Mouse (Mus musculus): ENCODE data around the gene Ascl1. TPM values are rescaled to one million over a fixed set of nuclear protein-coding genes. Genes with fewer than 3 reads are reported as not detected.

The Ascl1 gene
- polyA plus RNA-seq, 1 experiment from 2014 or later: 41.5 TPM

DNA sequence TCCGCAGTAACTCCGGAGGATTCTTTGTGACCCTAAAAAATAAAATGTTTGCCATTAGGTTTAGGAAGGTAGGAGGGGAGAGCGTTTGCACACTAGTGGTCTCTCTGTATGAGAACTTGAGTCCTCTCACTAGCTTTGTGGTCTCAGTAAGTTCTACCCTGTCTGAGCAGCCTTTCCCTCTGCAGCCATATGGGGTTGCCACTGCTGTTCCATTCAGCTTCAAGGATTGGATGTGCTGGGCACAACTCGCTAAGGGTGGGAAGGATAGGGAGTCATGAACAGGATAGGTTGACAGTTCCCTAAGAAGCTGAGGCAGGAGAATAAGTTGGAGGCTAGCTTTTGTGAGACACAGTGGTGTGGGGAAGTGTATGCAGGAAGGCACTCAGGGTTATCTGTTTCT lies 716 bp upstream of the Ascl1 start:
- H3K27ac ChIP-seq: peak overlapping the region; percentile 93

DNA sequence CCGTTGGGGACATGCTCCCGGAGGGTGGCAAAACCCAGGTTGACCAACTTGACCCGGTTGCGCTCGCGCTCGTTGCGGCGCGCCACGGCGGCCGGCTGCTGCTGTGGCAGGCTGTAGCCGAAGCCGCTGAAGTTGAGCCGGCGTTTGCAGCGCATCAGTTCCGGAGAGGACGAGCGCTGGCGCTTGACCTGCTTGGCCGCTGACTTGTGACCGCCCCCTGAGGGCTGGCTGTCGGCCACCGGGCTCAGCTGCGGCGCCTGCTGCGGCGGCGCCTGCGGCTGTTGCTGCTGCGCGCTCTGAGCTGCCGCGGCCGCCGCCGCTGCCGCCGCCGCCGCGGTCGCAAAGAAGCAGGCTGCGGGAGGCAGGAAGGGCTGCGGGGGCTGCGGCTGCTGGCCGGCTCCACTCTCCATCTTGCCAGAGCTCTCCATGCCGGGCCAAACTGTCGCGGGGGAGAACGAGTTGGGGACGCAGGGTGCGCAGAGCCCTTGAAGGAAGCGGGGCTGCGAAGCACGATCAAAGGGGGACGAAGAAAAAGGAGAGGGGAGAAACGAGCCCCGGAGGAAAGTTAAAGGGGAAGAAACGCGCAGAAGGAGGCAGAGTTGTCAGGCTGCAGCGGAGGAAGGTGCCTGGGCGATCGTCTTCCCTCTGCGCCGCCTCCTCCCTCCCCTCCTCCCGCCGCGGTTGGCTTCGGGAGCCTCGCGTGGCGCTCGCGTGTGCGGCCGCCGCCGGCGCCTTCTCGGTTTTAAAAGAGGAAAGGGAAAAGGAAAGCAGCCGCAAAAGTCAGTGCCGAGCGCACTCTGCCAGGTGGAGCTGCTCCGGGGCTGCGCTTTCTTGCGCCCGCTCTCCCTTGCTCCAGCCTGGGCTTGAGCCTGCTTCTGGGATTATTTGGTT lies 554 bp downstream of the Ascl1 start:
- H3K4me3 ChIP-seq: peak overlapping the region; percentile 78
- H3K27ac ChIP-seq: peak overlapping the region; percentile 93
- peak; percentile 82 for DNase-seq (ENCODE audit: low spot score)
- H3K27me3 ChIP-seq (ENCODE audit: insufficient read depth, poor library complexity, severe bottlenecking): peaks cover 96% of the 10 kb centered on the region
- peaks cover 2% of the 10 kb centered on the region for H3K9me3 ChIP-seq
- WGBS: under 1% methylated on average over 90 of the region's 90 CpGs
- no peaks in the 10 kb centered on the region for H3K36me3 ChIP-seq
- H3K4me1 ChIP-seq (replicated peaks): peaks cover 72% of the 10 kb centered on the region

More for the DNA sequence above, 716 bp upstream of the Ascl1 start:
- H3K9me3 ChIP-seq: peaks cover 3% of the 10 kb centered on the region
- H3K4me1 ChIP-seq (replicated peaks): peaks cover 59% of the 10 kb centered on the region
- peak overlapping the region; percentile 78 for H3K4me3 ChIP-seq
- H3K36me3 ChIP-seq: no peaks in the 10 kb centered on the region
- H3K27me3 ChIP-seq (ENCODE audit: insufficient read depth, poor library complexity, severe bottlenecking): peaks cover 96% of the 10 kb centered on the region
- peak; percentile 45 for DNase-seq (ENCODE audit: low spot score)
- under 1% methylated on average over 4 of the region's 4 CpGs for WGBS

DNA sequence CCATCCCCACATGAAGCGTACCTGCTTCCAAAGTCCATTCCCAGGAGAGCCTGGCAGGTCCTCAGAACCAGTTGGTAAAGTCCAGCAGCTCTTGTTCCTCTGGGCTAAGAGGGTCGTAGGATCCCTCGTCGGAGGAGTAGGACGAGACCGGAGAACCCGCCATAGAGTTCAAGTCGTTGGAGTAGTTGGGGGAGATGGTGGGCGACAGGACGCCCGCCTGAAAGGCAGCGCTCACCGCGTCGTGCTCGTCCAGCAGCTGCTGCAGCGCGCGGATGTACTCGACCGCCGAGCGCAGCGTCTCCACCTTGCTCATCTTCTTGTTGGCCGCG lies 1.2 kb downstream of the Ascl1 start:
- Histone ChIP-seq H3K27ac (peak overlapping the region; percentile 93), H3K27me3 (ENCODE audit: insufficient read depth, poor library complexity, severe bottlenecking) (peaks cover 96% of the 10 kb centered on the region), H3K9me3 (no peaks in the 10 kb centered on the region), H3K4me1 (replicated peaks) (peaks cover 78% of the 10 kb centered on the region), H3K4me3 (peak overlapping the region; percentile 78), H3K36me3 (no peaks in the 10 kb centered on the region)
- WGBS: under 1% methylated on average over 26 of the region's 26 CpGs
- no peak for DNase-seq (ENCODE audit: low spot score)

DNA sequence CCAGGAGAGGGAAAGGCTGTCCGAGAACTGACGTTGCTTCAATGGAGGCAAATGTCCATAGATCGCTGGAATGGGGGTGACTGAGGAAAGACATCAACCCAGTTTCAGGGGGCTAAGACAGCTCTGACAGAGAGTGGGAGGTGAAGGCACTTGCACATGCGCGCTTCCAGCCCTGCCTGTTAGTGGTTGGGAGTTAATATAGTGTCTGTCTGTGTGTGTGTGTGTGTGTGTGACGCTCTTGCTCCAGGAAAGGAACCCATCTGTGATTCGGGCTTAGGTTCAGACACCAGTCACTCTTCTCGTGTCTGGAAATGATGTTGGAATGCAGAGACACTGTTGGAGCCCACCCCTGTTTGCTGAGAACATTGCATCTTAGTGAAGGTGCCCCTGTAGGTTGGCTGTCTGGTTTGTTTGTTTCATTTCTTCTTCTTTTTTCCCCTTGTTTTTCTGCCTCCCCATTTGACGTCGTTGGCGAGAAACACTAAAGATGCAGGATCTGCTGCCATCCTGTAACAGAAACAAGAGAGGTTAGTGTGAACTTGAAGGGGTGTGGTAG lies 1.9 kb downstream of the Ascl1 start:
- H3K4me3 ChIP-seq: peak overlapping the region; percentile 78
- H3K27ac ChIP-seq: peak overlapping the region; percentile 93
- WGBS: 4% methylated on average over 11 of the region's 11 CpGs
- H3K4me1 ChIP-seq (replicated peaks): peaks cover 83% of the 10 kb centered on the region
- H3K27me3 ChIP-seq (ENCODE audit: insufficient read depth, poor library complexity, severe bottlenecking): peaks cover 96% of the 10 kb centered on the region
- no peaks in the 10 kb centered on the region for H3K9me3 ChIP-seq
- H3K36me3 ChIP-seq: no peaks in the 10 kb centered on the region
- peak; percentile 39 for DNase-seq (ENCODE audit: low spot score)

DNA sequence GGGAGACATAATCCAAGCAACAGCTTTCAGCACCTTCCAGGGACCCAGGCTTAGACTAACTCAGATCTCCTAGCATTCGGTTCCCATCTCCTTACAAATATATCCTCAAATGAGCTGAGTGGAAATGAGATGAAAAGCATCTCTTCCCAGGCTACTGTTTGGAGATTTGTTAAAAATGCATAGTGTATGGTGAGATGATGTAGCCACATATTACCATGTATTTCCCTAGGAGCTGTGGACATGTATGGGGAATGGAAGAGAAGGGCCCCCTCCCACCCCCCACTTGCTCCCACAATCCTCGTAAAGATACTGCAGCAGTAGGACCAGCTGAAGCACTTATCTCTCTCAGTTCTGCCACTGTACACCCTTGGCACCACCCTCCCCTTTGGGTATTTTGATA lies 3.1 kb downstream of the Ascl1 start:
- H3K27ac ChIP-seq: peak overlapping the region; percentile 69
- H3K36me3 ChIP-seq: no peaks in the 10 kb centered on the region
- no peaks in the 10 kb centered on the region for H3K9me3 ChIP-seq
- H3K4me3 ChIP-seq: peak overlapping the region; percentile 78
- 5% methylated on average over 2 of the region's 2 CpGs for WGBS
- peaks cover 93% of the 10 kb centered on the region for H3K4me1 ChIP-seq (replicated peaks)
- peaks cover 96% of the 10 kb centered on the region for H3K27me3 ChIP-seq (ENCODE audit: insufficient read depth, poor library complexity, severe bottlenecking)
- no peak for DNase-seq (ENCODE audit: low spot score)

DNA sequence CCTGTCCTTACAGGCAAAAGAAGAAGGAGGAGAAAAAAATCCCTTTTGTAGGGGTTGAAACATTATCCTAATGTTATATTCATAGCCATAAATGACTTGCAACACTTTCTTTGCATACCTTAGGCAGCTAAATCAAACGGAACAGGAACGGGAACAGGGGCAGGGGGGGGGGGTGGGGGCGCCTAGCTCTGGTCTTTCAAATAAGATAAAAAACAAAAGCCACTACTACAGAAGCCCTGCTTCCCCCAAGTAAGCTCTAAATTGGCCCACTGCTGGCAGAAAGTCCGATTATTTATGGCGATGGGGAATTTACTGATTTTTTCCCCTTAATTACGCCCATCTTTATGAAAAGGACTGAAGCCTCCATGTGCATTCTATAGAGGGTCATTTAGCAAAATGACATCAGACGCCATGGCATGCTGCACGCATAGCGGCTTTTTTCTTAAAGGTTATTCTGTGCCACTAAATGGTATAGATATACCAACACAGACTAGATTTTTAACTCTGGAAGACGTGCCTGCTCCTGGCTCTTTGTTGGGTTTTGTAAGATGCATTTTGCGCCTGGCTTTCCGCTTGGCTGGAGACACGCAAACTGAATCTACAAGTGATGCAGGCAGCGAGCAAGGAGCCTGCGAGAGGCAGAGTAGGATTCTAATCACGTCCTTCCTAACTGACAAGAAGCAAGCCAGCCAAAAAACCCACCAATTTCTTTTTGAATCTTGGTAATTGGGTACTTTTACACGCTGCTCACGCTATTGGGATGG lies 4.0 kb downstream of the Ascl1 start:
- Histone ChIP-seq H3K4me3 (peak overlapping the region; percentile 43), H3K36me3 (no peaks in the 10 kb centered on the region), H3K9me3 (no peaks in the 10 kb centered on the region), H3K27ac (peak overlapping the region; percentile 88), H3K27me3 (ENCODE audit: insufficient read depth, poor library complexity, severe bottlenecking) (peaks cover 96% of the 10 kb centered on the region), H3K4me1 (replicated peaks) (peaks cover 93% of the 10 kb centered on the region)
- WGBS: 2% methylated on average over 18 of the region's 18 CpGs
- peak; percentile 75 for DNase-seq (ENCODE audit: low spot score)

DNA sequence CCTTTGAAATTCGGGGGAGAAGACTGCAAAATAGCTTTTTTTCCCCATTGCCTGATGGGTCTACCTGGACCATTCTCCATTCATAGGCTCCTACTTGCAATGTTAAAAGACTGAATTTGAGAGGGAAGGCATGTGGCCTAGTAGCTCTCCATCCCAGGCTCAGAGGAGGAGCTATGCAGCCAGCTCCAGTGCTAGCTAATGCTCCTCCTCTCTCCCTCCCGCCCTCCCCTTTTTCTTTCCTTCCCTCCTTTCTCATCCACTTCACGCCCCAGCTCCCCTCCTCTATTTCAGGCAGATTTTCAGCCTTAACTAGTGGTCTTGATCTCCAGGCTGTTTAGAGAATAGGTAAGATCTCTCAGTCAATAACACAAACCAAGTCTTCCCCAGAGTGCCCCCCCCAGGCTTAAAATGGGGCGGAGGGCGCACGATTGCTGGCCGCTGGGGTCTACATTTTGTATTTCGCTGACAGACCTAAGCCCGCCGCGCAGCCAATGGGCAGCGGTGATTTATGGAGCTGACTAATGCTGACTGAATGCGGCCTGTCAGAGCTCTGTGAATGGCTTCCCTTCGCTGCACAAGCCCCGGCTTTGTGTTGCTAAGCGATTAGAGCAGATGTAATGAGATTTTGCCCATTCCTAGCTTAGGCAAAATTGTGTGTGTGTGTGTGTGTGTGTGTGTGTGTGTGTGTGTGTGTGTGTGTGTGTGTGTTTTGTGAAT lies 4.9 kb downstream of the Ascl1 start:
- Histone ChIP-seq H3K4me3 (peak overlapping the region; percentile 43), H3K36me3 (no peaks in the 10 kb centered on the region), H3K4me1 (replicated peaks) (peaks cover 86% of the 10 kb centered on the region), H3K27me3 (ENCODE audit: insufficient read depth, poor library complexity, severe bottlenecking) (peaks cover 92% of the 10 kb centered on the region), H3K27ac (peak overlapping the region; percentile 88), H3K9me3 (no peaks in the 10 kb centered on the region)
- WGBS: under 1% methylated on average over 16 of the region's 16 CpGs
- peak; percentile 86 for DNase-seq (ENCODE audit: low spot score)

DNA sequence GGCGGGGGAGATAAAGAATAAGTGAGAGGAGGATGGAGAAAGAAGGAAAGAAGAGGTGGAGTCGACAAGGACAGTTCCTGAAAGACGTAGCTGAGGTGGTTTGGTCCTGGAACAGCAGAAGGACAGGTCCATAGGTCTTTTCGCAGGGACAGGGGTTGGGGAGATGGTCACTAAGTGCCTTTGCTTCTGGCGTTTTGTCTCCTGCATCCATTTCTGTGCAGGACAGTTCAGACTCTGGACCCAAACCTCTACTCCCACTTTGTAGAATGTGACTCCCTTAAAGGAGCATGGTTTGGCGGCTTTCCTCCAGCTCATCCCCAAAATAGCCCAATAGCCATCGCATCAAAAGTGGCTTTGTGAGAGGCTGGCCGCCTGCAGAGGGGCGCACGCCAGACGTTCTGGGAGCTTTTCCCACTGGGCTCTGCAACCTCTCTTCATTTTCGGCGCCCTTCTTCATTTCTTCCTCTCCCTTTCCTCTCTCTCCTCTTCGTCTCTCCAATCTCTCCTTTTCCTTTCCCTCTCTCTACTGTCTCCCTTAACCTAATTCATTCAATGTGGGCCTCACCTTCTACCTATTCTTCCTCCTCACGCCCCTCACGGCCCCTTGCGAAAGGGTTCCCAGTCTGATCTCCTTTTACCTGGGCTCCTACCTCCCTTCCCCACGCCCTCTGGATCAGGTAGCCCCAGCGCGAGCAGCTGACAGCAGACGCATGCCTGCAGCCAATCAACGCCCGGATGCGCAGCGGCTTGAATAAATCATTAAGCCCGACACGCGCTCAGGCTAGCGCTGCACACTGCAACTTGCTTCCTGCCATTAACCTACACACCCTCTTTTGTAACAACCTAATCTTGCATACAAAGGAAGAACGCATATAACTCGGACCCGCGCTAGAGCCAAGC lies 7.5 kb downstream of the Ascl1 start:
- DNase-seq (ENCODE audit: low spot score): peak; percentile 68
- peak overlapping the region; percentile 79 for H3K27ac ChIP-seq
- H3K4me1 ChIP-seq (replicated peaks): peaks cover 63% of the 10 kb centered on the region
- H3K4me3 ChIP-seq: peak overlapping the region; percentile 48
- H3K9me3 ChIP-seq: no peaks in the 10 kb centered on the region
- under 1% methylated on average over 33 of the region's 33 CpGs for whole genome bisulfite sequencing
- peaks cover 90% of the 10 kb centered on the region for H3K27me3 ChIP-seq (ENCODE audit: insufficient read depth, poor library complexity, severe bottlenecking)
- H3K36me3 ChIP-seq: no peaks in the 10 kb centered on the region

DNA sequence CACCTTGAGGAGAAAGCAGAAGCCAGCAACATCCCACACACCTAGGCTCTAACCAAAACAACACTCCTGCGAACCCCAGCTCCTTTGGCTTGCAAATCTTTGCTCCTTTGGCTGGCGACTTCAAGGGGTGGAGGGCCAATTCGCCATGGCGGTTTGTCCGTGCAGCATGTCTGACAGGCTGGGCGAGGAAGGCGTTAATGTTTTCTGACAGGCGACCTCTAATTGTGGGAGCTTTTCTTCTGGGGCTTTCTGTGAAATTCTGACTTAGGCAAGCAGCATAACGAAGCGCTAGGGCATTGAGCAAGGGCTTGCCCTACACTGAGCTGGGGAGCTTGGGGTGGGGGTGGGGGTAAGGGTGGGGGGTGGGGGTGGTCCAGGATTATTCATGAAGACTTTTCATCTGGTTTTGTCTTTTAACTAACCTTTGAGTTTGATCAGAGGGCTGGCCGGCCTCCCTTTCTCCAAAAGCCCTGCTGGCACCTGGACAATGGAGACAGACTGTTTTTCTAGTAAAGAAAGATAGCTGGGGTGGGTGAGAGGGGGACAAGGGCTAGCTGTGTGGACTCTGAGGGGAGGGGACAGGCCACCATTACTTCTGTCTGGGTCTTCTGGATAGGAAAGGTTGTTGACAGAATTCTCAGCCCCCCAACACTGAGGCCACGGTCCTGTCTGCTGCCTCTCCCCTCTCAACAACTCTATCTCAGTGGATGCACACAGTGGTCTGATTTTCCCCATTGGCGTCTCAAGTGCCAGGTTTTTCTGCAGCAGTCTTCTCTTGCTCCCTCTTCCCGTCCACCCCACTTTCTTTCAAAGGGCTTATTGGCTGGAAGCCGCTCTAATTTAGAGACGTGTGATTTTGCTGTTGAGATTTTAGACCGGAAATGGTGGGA lies 8.4 kb downstream of the Ascl1 start:
- H3K4me1 ChIP-seq (replicated peaks): peaks cover 54% of the 10 kb centered on the region
- peak overlapping the region; percentile 48 for H3K4me3 ChIP-seq
- H3K27ac ChIP-seq: peak overlapping the region; percentile 79
- H3K27me3 ChIP-seq (ENCODE audit: insufficient read depth, poor library complexity, severe bottlenecking): peaks cover 83% of the 10 kb centered on the region
- peak; percentile 63 for DNase-seq (ENCODE audit: low spot score)
- under 1% methylated on average over 17 of the region's 17 CpGs for WGBS
- peaks cover 1% of the 10 kb centered on the region; the same call in 1 of the 2 replicates for H3K9me3 ChIP-seq
- H3K36me3 ChIP-seq: no peaks in the 10 kb centered on the region

DNA sequence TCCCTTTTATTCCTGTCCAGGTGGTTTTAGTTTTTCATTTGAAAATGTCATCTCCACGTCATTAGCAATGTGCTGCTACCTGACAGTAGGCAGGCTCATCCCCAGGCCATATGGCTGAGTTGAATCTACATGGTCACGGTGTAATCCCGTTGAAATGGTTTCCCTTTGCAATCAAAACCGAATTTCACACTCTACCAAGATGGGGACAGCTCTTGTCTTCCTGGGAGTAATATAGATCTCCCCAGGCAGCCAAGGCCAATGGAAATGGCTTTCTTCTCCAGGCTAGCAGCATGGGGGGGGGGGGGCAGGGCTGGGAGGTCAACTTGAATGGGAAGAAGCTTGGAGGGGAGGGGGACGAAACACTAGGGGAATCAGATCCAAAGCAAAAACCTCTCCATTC lies 15.6 kb downstream of the Ascl1 start:
- H3K9me3 ChIP-seq: peaks cover 4% of the 10 kb centered on the region; the same call in 1 of the 2 replicates
- peaks cover 28% of the 10 kb centered on the region for H3K27me3 ChIP-seq (ENCODE audit: insufficient read depth, poor library complexity, severe bottlenecking)
- H3K4me1 ChIP-seq (replicated peaks): peaks cover 38% of the 10 kb centered on the region
- H3K36me3 ChIP-seq: no peaks in the 10 kb centered on the region
- H3K27ac ChIP-seq: no peak overlapping the region
- DNase-seq (ENCODE audit: low spot score): peak; percentile 16
- WGBS: 39% methylated on average over 5 of the region's 5 CpGs
- no peak overlapping the region for H3K4me3 ChIP-seq

DNA sequence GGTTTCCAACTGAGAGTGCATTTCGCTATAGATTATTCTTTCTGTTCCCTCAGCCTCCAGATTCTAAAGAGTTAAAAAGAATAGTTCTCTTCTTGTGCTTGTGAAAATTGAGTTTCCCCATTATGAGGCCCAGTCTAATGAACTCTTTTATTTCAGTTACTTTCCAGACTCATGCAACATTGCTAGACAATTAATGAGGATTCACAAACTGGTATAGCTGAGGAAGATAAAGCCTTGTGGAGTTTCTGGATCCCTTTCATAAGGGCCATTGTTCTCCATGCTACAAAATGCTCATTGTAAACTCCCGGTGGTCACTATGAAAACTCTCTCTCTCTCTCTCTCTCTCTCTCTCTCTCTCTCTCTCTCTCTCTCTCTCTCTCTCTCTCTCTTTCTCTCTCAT lies 18.5 kb downstream of the Ascl1 start:
- H3K9me3 ChIP-seq: peaks cover 2% of the 10 kb centered on the region; the same call in 1 of the 2 replicates
- WGBS: 50% methylated on average over 2 of the region's 2 CpGs
- H3K27me3 ChIP-seq (ENCODE audit: insufficient read depth, poor library complexity, severe bottlenecking): peaks cover 22% of the 10 kb centered on the region
- no peak for DNase-seq (ENCODE audit: low spot score)
- no peaks in the 10 kb centered on the region for H3K36me3 ChIP-seq
- no peak overlapping the region for H3K27ac ChIP-seq
- H3K4me3 ChIP-seq: no peak overlapping the region
- peaks cover 49% of the 10 kb centered on the region for H3K4me1 ChIP-seq (replicated peaks)

Measured in hindbrain, embryonic 10.5 days (tissue).